Mouse (Mus musculus) bone marrow macrophage, adult 2 months (primary cell): ENCODE measurements around the gene Rras2.

Experiments used
- CTCF ChIP-seq: IDR thresholded peaks from 2 replicates; pipeline ENCODE4 v1.5.1; 2012; ENCODE audit warnings: low read depth, mild to moderate bottlenecking, low read length, moderate library complexity
- POLR2A ChIP-seq: IDR thresholded peaks from 2 replicates; pipeline ENCODE4 v1.6.1; 2012; ENCODE audit warnings: mild to moderate bottlenecking, low read depth, low read length, borderline replicate concordance

GRCm38 (mm10) chr7:114118180-114118579, 599 bp upstream of the Rras2 start:
- TF ChIP-seq CTCF (no peak), POLR2A (no peak)
